Mouse (Mus musculus) forebrain, postnatal 0 days (tissue): Measurements from ENCODE around the gene Tle6. TPM values are rescaled to one million over a fixed set of nuclear protein-coding genes. Genes with fewer than 3 reads are reported as not detected.

Source experiments
- ATAC-seq: fragments of 200-750 bp; cut with Nextera tagmentation; 2 replicates; pipeline ENCODE4 v1.8.0; 2017; ENCODE audit warnings: mild to moderate bottlenecking, moderate library complexity
- DNase-seq: peaks from one replicate; pipeline ENCODE4 v3.0.0-alpha.2; 2015
- H3K27ac ChIP-seq: fragments of 300-500 bp; sonication (generic); 2 replicates; pipeline ENCODE4 v1.5.1; 2014; ENCODE audit warnings: low read depth, mild to moderate bottlenecking, antibody characterized with exemption, low read length, moderate library complexity, mixed read lengths
- H3K27me3 ChIP-seq: fragments of 300-500 bp; sonication (generic); 2 replicates; pipeline ENCODE4 v1.6.1; 2014; ENCODE audit warnings: mild to moderate bottlenecking, low read length, mixed read lengths; ENCODE audit not compliant: insufficient read depth
- H3K36me3 ChIP-seq: fragments of 300-500 bp; sonication (generic); 2 replicates; pipeline ENCODE4 v1.6.1; 2014; ENCODE audit warnings: mild to moderate bottlenecking, moderate library complexity; ENCODE audit not compliant: insufficient read depth
- H3K4me1 ChIP-seq: fragments of 300-500 bp; sonication (generic); 2 replicates; pipeline ENCODE4 v1.6.1; 2014; ENCODE audit warnings: antibody characterized with exemption; ENCODE audit not compliant: insufficient read depth
- H3K4me2 ChIP-seq: fragments of 300-500 bp; sonication (generic); 2 replicates; pipeline ENCODE4 v1.6.1; 2014; ENCODE audit warnings: low read depth, mild to moderate bottlenecking, moderate library complexity
- H3K4me3 ChIP-seq: fragments of 300-500 bp; sonication (generic); 2 replicates; pipeline ENCODE4 v1.5.1; 2014; ENCODE audit warnings: low read depth, low read length, mixed read lengths
- H3K9ac ChIP-seq: fragments of 300-500 bp; sonication (generic); 2 replicates; pipeline ENCODE4 v1.6.1; 2014; ENCODE audit warnings: mild to moderate bottlenecking
- H3K9me3 ChIP-seq: fragments of 300-500 bp; sonication (generic); 2 replicates; pipeline ENCODE4 v1.6.1; 2016; ENCODE audit warnings: low read length
- CTCF ChIP-seq: sonication (generic); IDR thresholded peaks from 2 replicates; pipeline ENCODE4 v1.5.1; 2016; ENCODE audit warnings: antibody characterized with exemption, control low read depth, low read depth
- WGBS: fragments of 180-500 bp; shearing (Covaris S2); extraction: QIAGEN DNeasy Blood & Tissue Kit; methylation state at CpG from one replicate; pipeline ENCODE4 v1.1.7; 2014; 5-methylcytosine and 5-hydroxymethylcytosine counted together
- polyA plus RNA-seq: library from polyadenylated mRNA; unstranded; fragments of >200 nt; fragmentation: Nextera tagmentation; extraction: Ambion mirVana; gene quantifications from 2 replicates; pipeline ENCODE4 v1.2.1, GENCODE M21; 2015
- total RNA-seq: library from RNA; depleted of rRNA; stranded (reverse); fragments of >200 nt; gene quantifications from 2 replicates; pipeline ENCODE4 v1.2.3, GENCODE M21; 2014

Tle6 gene
- total and polyA plus RNA-seq, 2 experiments from 2014 or later = 4.2 to 14.1 TPM

DNA sequence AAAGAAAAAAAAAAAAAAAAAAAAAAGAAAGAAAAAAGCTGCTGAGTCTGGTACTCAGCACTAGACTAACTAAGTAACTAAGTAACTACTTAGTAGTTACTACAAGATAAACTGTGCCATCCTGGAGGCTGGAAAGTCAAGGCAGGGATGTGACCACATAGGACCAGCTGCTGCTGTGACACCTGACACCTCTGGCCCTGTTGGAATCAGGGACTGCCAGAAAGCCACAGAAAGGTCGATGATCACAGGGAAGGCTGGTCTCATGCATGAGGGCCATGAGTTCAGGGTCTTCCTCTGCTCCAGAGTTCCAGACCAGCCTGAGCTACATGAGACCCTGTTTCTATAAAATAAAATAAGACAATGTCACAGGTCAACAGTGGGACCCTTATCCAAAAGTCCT lies 43.4 kb downstream of the Tle6 start:
- 63% methylated on average over 1 of the region's 1 CpGs for WGBS

DNA sequence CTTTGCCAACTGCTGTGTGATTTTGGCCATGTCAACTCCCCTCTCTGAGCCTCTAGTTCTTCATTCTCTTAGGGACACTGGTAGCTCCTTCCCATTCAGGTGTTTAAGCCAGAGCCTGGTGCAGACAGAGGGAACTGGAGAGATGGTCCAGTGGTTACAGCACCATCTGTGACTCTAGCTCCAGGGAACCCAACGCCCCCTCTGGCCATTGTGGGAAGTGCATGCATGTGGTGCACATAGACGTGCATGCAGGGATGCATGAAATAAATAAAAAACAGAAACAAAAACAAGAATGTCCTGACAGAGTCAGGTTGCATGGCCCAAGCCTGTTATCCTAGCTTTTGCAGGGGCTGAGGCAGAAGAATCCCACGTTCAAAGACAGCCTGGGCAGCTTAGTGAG lies 44.6 kb downstream of the Tle6 start:
- Histone ChIP-seq H3K9ac (no peak overlapping the region), H3K4me3 (no peak overlapping the region), H3K27ac (no peak overlapping the region), H3K27me3 (no peaks in the 10 kb centered on the region), H3K9me3 (no peaks in the 10 kb centered on the region), H3K4me1 (peaks cover 5% of the 10 kb centered on the region), H3K36me3 (no peaks in the 10 kb centered on the region), H3K4me2 (no peak overlapping the region)
- ATAC-seq (no peak), DNase-seq (no peak)
- 78% methylated on average over 3 of the region's 3 CpGs for WGBS
- TF ChIP-seq CTCF = peak; percentile 62

More for the DNA sequence above, 43.4 kb downstream of the Tle6 start:
- Histone ChIP-seq H3K27me3 (no peaks in the 10 kb centered on the region), H3K36me3 (peaks cover 4% of the 10 kb centered on the region; the same call in 1 of the 2 replicates), H3K4me2 (no peak overlapping the region), H3K4me3 (no peak overlapping the region), H3K4me1 (peaks cover 5% of the 10 kb centered on the region), H3K9ac (no peak overlapping the region), H3K27ac (no peak overlapping the region), H3K9me3 (no peaks in the 10 kb centered on the region)
- TF ChIP-seq CTCF = no peak
- DNase-seq (no peak), ATAC-seq (no peak)

DNA sequence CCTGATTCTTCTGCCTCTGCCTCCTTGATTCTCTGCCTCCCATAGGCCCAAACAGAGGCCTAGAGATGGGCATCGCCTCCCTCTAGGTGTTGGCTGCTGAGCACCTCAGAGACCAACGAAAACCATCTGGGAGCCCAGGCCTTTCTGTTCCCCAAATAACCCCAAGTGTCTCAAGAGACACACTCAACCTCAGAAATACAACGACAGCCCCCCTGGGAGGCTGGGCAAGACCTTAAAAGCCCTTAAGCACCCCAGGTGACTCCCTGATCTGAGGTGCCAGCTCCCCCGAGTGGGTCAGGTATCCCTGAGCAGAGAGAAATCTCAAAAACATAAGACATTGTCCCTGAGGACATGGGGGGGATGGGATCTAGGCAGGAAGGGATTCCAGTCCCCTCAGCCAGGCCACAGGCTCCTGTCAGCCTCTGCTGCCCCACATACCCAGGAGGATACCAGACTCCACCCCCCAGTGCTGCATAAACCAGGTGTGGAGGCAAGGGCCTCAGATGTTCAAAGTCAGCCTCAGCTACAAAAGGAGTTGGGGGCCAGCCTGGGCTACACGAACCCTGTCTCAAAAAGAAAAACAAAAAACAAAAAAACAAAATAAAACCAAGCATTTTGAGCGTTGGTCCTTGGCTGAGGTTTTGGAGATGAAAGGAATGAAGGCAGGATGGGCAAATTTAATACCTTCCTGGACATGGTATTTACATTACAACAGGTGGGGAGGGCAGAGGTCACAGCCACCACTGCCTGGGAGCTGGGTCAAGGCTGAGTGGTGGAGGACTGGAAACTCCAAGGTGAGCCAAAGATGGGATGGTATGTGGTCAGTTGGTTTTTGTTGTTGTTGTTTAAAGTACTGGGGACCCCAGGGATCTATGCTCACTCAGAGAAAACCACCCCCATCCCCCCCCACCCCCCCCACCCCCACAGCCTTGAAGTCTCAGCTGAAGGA lies 46.8 kb downstream of the Tle6 start:
- H3K36me3 ChIP-seq = no peaks in the 10 kb centered on the region
- H3K9ac ChIP-seq = no peak overlapping the region
- peaks cover 5% of the 10 kb centered on the region; the same call in 1 of the 2 replicates for H3K4me1 ChIP-seq
- WGBS = 86% methylated on average over 6 of the region's 6 CpGs
- H3K4me2 ChIP-seq = no peak overlapping the region
- no peaks in the 10 kb centered on the region for H3K27me3 ChIP-seq
- DNase-seq (no peak), ATAC-seq (no peak)
- no peak overlapping the region for H3K4me3 ChIP-seq
- H3K27ac ChIP-seq = no peak overlapping the region
- no peaks in the 10 kb centered on the region for H3K9me3 ChIP-seq
- no peak for TF ChIP-seq CTCF

- Histone ChIP-seq H3K4me2 (no peak overlapping the region), H3K4me3 (no peak overlapping the region), H3K9me3 (no peaks in the 10 kb centered on the region), H3K27me3 (no peaks in the 10 kb centered on the region), H3K9ac (no peak overlapping the region), H3K36me3 (no peaks in the 10 kb centered on the region), H3K27ac (no peak overlapping the region), H3K4me1 (no peaks in the 10 kb centered on the region)
- WGBS = 87% methylated on average over 5 of the region's 5 CpGs
- DNase-seq (no peak), ATAC-seq (no peak)
- peak; percentile 70 for TF ChIP-seq CTCF
Measured at GRCm38 (mm10) chr10:81553232-81553631, 47.6 kb downstream of the Tle6 start.

DNA sequence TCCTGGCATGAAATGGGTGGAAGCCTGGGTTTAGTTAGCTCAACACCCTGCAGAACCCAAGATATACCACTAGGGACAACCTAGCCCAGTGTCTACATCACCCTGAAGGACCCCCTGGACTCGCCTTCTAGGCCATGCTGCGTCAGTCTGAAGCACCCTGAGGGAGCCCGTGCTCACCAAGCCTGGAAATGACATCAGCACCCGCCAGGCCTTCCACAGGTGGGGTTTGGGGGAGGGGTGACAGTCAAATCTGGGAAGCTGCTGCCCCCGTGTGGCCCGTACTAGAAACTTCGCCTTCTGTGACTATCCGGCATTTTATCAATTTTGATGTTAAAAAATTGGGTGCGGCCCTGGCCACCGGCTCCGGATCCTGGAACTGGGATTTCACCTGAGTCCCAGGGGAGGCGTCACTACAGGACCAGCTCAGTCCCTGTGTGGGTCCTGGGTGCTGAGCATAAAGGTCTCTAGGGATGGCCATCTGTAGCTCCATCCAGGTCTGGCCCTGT lies 49.2 kb downstream of the Tle6 start:
- no peak overlapping the region for H3K4me3 ChIP-seq
- no peaks in the 10 kb centered on the region for H3K4me1 ChIP-seq
- H3K9me3 ChIP-seq = no peaks in the 10 kb centered on the region
- peak overlapping the region; percentile 51; the same call in 1 of the 2 replicates for H3K27ac ChIP-seq
- peak overlapping the region; percentile 24; the same call in 1 of the 2 replicates for H3K4me2 ChIP-seq
- peak; percentile 91 for TF ChIP-seq CTCF
- H3K36me3 ChIP-seq = no peaks in the 10 kb centered on the region
- ATAC-seq (peak; percentile 98), DNase-seq (peak; percentile 94)
- H3K9ac ChIP-seq = 0 out of 2 replicates have a peak overlapping the region, but pooled peaks have one; percentile 26
- 3% methylated on average over 12 of the region's 12 CpGs for WGBS
- H3K27me3 ChIP-seq = no peaks in the 10 kb centered on the region

DNA sequence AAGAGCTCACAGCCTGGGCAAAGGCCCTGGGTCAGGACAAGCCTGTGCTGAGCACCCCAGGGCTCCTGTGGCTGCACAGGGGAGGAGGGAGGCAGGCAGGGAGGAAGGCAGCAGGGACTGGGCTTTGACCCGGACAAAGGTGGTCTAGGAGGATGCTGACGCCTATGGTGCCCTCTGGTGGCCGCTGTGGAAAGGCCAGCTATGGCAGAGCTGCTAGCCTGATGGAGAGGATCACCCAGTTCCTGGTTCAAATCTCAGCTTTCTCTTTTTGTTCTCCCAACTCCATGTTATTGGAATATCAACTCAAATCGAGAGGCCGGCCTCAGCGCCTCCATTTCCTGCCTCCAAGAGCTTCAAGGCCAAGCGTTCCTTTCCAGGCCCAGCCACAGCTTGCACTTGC lies 50.6 kb downstream of the Tle6 start:
- no peaks in the 10 kb centered on the region for H3K36me3 ChIP-seq
- no peak for ATAC-seq
- peak; percentile 75 for TF ChIP-seq CTCF
- no peak overlapping the region for H3K27ac ChIP-seq
- no peak overlapping the region for H3K4me3 ChIP-seq
- no peak overlapping the region for H3K9ac ChIP-seq
- H3K27me3 ChIP-seq = no peaks in the 10 kb centered on the region
- 18% methylated on average over 7 of the region's 7 CpGs for WGBS
- 0 out of 2 replicates have a peak, but pooled peaks cover 4% of the 10 kb centered on the region for H3K4me1 ChIP-seq
- no peak for DNase-seq
- no peak overlapping the region for H3K4me2 ChIP-seq
- H3K9me3 ChIP-seq = no peaks in the 10 kb centered on the region

- H3K9me3 ChIP-seq = no peaks in the 10 kb centered on the region
- WGBS = 73% methylated on average over 5 of the region's 5 CpGs
- no peak for ATAC-seq
- no peak for DNase-seq
- H3K4me2 ChIP-seq = no peak overlapping the region
- 0 out of 2 replicates have a peak, but pooled peaks cover 6% of the 10 kb centered on the region for H3K4me1 ChIP-seq
- no peak overlapping the region for H3K27ac ChIP-seq
- no peak overlapping the region for H3K4me3 ChIP-seq
- H3K9ac ChIP-seq = no peak overlapping the region
- no peak for TF ChIP-seq CTCF
- no peaks in the 10 kb centered on the region for H3K36me3 ChIP-seq
- H3K27me3 ChIP-seq = no peaks in the 10 kb centered on the region
Measured at GRCm38 (mm10) chr10:81548944-81549343, 51.9 kb downstream of the Tle6 start.
